Mouse (Mus musculus) macrophage (primary cell): ENCODE results near the gene Mgat4a. TPM values are rescaled to one million over a fixed set of nuclear protein-coding genes. Genes with fewer than 3 reads are reported as not detected.
"Not testable (repeated sequence)": the region's sequence is repeated elsewhere in the genome, so short reads cannot be mapped to it uniquely, and the experiment has no call there.

Experiments
- H3K27ac ChIP-seq: fragments of 350-480 bp; formaldehyde crosslinking; 2 replicates; pipeline ENCODE4 v1.9.0; 2021
- H3K36me3 ChIP-seq: fragments of 350-480 bp; formaldehyde crosslinking; 2 replicates; pipeline ENCODE4 v1.9.0; 2021; ENCODE audit errors: inconsistent target
- H3K4me3 ChIP-seq: fragments of 350-480 bp; formaldehyde crosslinking; 2 replicates; pipeline ENCODE4 v1.9.0; 2021; ENCODE audit errors: inconsistent target
- H3K79me2 ChIP-seq: fragments of 350-480 bp; formaldehyde crosslinking; 2 replicates; pipeline ENCODE4 v1.9.0; 2021; ENCODE audit errors: inconsistent target
- WGBS: methylation state at CpG from one replicate; pipeline ENCODE4 v1.1.7; 2026; ENCODE audit warnings: inconsistent platforms; ENCODE audit not compliant: missing documents; 5-methylcytosine and 5-hydroxymethylcytosine counted together
- polyA plus RNA-seq: library from polyadenylated mRNA; stranded (reverse); fragments of 250-400 nt; gene quantifications from 3 replicates; pipeline ENCODE4 v1.2.4, GENCODE M21; 2018; ENCODE audit warnings: inconsistent platforms

The Mgat4a gene
- polyA plus RNA-seq, 1 experiment from 2014 or later: 9.6 TPM

DNA sequence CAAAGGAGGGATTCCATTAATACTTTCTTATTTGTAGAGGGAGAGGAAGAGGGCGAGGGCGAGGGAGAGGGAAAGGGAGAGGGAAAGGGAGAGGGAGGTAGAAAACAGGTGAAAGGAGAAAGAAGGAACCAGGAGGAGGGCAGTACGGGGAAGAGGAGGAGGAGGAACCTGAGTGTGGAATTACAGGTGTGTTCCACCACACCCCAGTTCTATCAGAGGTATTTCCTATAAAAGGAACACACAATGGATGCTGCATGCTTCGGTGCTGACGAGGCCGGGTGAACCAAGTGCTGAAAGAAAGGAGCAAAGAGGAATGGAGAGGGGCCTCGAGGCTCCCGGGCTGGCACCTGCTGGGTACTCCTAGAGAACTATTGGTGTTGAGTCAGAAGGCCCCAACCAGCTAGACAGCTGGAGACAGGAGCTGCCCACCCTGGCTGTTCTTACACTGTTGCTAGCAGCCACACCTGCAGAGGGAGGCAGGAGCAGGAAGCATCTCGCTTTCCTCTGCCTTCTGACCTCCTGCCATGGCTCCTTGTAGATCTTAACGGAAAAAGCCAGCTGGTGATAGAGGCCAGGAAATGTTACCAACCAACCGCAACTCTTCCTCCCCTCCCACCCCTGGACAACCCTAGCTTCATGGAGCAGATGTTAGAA, 5.7 kb upstream of the Mgat4a start:
- 54% methylated on average over 9 of the region's 11 CpGs for WGBS
- no peak overlapping the region for H3K4me3 ChIP-seq
- no peak overlapping the region for H3K27ac ChIP-seq
- H3K36me3 ChIP-seq: no peaks in the 10 kb centered on the region
- H3K79me2 ChIP-seq: no peaks in the 10 kb centered on the region

DNA sequence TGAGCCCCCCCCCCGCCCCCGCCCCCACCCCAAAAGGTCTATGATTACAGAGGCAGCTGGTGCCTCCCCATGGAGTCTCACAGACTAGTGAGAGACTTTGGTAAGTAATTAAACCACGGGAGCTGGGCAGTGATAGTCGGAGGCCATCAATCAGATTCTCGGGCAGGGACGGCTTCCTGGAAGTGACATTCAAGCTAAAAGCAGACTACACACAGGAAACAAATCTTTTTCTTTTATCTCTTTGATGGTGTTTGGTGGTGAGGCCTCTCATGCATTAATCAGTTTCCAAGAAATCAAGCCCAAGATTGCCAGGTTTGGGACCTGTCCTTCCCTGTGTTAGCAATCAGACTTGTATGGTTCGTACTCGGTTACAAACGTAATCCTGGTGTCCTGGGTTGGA, 3.4 kb upstream of the Mgat4a start:
- Histone ChIP-seq H3K4me3 (no peak overlapping the region), H3K36me3 (no peaks in the 10 kb centered on the region), H3K79me2 (peaks cover 10% of the 10 kb centered on the region; the same call in 1 of the 2 replicates), H3K27ac (no peak overlapping the region)
- 78% methylated on average over 9 of the region's 9 CpGs for WGBS

DNA sequence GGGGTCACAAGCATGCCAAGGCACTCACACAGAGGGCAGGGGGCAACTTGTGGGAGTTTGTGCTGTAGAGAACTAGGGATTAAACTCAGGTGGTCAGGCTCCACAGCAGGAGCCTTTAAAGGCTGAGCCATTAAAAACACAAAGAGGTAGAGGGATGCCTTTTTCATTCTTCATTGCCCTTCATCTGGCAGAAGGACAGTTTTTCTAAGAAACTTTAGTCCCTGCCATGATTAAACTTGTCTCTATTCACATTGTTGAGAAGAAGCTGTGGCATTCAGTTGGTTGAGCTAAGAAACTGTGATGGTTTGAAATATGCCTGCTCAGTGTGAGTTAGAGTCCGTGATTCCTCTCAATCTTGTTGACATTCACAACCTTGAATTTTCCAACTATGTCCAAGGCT, 2.2 kb upstream of the Mgat4a start:
- no peaks in the 10 kb centered on the region for H3K36me3 ChIP-seq
- peaks cover 14% of the 10 kb centered on the region; the same call in 1 of the 2 replicates for H3K79me2 ChIP-seq
- H3K4me3 ChIP-seq: no peak overlapping the region
- H3K27ac ChIP-seq: no peak overlapping the region
- WGBS: 89% methylated on average over 1 of the region's 1 CpGs

DNA sequence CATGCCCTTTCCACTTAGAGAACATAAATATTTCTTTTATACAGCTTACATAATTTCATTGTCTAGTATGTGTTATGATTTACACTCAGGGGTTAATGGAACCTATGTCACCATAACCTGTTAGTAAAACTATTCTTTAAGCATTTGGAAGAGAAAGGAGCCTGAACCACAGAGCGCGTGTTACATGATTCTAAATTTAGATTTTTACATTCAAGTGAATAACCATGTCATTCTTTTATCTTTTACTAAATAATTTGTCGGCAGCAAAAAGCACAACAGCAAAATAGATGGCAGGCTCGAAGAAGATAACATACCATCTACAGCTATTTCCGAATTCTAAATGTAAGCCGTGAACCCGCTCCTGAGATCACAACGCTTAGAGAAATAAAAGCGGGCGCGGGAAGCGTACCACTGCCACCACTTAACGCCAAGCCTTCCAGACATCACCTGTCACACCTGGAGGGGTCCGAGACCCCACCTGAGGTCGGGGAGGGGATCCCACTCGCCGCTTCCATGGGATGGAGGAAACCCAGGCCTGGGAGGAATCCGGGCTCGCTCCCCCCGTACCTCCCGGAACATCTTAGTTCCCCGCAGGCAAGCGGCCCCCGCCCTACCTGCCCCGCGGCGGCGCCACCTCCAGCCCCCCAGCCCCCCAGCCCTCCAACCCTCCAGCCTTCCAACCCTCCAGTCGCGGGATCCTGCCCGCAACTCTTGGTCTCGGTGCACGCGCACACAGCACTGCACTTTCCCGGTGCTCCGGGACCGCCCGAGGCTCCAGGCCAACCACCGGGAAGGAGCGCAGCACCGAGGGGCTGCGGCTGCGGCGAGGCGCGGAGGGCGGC, 627 bp downstream of the Mgat4a start:
- 6% methylated on average over 32 of the region's 47 CpGs for WGBS

DNA sequence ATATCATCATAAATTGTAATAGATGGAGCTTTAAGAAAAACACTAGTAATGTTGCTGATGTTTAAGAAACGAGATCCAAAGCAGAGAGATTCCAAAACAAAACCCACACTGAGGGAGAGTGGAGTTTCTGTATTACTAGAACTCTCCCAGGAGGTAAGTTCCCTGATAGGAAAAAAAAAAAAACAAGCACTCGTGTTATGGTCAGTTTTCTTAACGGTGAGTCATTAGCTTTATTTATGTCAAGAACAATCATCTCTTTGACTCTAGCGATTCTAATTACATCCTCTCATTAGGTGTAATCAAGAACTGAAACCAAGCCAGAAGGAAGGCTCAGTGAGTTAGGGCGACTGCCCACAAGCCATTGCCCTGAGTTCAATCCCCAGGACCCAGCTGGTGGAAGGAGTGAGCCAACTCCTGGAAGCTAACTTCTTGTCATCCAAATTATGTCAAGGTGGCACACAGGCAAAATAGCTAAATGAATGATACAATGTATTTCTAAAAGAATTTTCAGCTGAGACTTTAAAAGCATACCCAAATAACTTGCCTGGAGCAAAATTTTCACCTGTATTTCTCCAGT, 6.2 kb downstream of the Mgat4a start:
- no peak overlapping the region for H3K27ac ChIP-seq
- peaks cover 58% of the 10 kb centered on the region; the same call in 1 of the 2 replicates for H3K79me2 ChIP-seq
- H3K4me3 ChIP-seq: no peak overlapping the region
- 18% methylated on average over 5 of the region's 5 CpGs for WGBS
- H3K36me3 ChIP-seq: no peaks in the 10 kb centered on the region

More for the DNA sequence above, 627 bp downstream of the Mgat4a start:
- Histone ChIP-seq H3K4me3 (peak overlapping the region; percentile 33), H3K36me3 (no peaks in the 10 kb centered on the region), H3K27ac (no peak overlapping the region), H3K79me2 (peaks cover 28% of the 10 kb centered on the region; the same call in 1 of the 2 replicates)

DNA sequence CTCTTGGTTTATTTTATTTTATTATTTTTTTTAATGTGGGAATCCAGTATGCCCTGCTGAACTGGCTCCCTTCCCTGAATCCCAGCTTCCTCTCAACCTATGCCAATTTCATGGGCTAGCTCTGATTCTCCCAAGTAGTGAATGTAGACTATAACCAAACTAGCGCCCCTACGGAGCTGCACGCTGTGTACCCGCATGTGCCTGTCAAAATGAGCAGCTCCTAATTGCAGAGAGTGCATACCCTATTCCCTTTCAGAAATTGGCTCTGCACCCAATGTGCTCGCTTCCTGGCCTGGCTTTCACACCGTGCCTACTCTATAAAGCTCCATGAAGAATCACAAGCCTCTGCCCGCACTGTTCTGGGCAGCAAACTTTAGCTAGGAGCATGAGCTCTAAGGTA, 7.6 kb downstream of the Mgat4a start:
- 91% methylated on average over 7 of the region's 7 CpGs for WGBS
- peaks cover 63% of the 10 kb centered on the region; the same call in 1 of the 2 replicates for H3K79me2 ChIP-seq
- H3K4me3 ChIP-seq: no peak overlapping the region
- H3K27ac ChIP-seq: no peak overlapping the region
- H3K36me3 ChIP-seq: no peaks in the 10 kb centered on the region

DNA sequence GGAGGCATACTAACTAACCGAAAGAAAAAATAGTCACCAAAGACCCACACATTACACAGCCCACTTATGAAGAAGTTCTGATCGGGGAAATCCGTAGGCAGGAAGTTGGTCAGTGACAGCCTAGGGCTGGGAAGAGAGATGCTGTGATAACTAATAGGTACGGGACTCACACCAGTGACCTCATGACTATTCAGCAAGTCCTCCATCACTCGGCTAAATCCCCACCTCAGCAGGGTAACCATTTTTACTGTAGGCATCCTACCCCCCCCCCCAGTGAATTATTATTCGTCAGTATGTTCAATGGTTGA, 8.3 kb downstream of the Mgat4a start:
- no peak overlapping the region for H3K4me3 ChIP-seq
- H3K79me2 ChIP-seq: peaks cover 60% of the 10 kb centered on the region; the same call in 1 of the 2 replicates
- no peak overlapping the region for H3K27ac ChIP-seq
- 90% methylated on average over 6 of the region's 6 CpGs for WGBS
- no peaks in the 10 kb centered on the region for H3K36me3 ChIP-seq

DNA sequence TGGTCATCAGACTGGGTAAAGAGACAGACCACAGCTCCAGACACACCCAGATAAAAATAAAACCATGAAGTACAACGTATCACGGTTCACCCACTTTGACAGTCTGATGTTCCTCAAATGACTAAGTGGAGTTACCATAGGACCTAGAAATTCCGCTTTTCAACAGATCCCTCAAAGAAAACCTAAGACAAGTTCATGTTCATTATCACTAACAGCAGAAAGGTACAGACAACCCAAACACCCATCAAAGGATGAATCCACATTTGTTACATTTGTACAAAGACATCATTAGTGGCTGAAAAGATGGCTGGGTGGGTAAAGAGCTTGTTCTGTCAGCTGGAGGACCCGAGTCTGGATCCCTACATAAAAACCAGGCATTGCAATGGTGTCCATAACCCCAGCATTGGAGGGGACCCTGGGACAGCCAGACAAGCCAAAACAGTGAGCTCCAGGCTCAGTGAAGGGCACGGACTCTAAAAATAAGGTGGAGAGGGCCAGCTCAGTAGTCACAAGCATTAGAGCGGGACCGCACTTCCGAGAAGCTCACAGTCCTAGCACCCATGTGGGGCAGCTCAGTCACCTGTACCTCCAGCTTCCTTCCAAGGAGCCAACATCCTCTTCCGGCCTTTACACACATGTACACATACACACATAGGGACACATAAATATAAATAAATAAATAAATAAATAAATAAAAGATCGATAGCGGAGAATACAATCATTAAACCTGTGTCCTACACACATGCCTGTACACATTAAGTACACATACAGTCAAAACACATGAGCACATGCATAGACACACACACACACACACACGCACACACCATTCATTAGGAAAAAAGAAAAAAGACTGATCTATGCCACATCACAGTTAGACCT, 8.9 kb downstream of the Mgat4a start:
- no peak overlapping the region for H3K27ac ChIP-seq
- WGBS: 85% methylated on average over 12 of the region's 12 CpGs
- H3K79me2 ChIP-seq: peaks cover 54% of the 10 kb centered on the region; the same call in 1 of the 2 replicates
- H3K36me3 ChIP-seq: no peaks in the 10 kb centered on the region
- H3K4me3 ChIP-seq: no peak overlapping the region

DNA sequence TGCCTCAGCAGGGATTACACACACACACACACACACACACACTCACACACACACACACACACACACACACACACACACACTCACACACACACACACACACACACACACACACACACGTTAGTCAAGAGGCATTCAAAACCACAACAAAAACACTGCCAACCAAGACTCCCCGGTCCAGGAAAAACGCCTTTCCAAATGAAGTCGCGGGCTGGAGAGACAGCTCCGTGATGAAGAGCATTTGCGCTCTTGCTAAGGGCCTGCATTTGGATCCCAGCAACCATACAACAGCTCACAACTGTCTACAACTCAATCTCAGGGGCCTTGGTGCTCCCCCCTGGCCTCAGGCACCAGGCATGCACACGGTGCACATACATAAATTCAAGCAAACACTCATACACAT, 10.8 kb downstream of the Mgat4a start:
- Histone ChIP-seq H3K27ac (no peak overlapping the region), H3K79me2 (peaks cover 49% of the 10 kb centered on the region; the same call in 1 of the 2 replicates), H3K4me3 (no peak overlapping the region), H3K36me3 (no peaks in the 10 kb centered on the region)
- 78% methylated on average over 7 of the region's 8 CpGs for WGBS

DNA sequence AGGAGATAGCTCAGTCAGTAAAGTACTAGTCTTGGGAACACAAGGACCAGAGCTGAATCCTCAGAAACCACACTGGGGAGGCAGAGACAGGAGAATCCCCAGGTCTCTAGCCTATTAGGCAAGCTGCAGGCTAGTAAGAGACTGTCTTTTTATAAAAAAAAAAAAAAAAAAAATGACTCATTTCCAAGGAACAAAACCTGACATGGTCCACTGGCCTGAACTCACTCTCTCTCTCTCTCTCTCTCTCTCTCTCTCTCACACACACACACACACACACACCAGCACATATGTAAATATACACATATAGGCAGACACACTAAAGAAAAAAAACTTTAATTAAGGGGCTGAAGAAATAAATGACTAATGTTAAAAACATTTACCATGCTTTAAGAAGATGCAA, 14.6 kb downstream of the Mgat4a start:
- H3K4me3 ChIP-seq: no peak overlapping the region
- peaks cover 25% of the 10 kb centered on the region; the same call in 1 of the 2 replicates for H3K79me2 ChIP-seq
- H3K27ac ChIP-seq: no peak overlapping the region
- no peaks in the 10 kb centered on the region for H3K36me3 ChIP-seq

DNA sequence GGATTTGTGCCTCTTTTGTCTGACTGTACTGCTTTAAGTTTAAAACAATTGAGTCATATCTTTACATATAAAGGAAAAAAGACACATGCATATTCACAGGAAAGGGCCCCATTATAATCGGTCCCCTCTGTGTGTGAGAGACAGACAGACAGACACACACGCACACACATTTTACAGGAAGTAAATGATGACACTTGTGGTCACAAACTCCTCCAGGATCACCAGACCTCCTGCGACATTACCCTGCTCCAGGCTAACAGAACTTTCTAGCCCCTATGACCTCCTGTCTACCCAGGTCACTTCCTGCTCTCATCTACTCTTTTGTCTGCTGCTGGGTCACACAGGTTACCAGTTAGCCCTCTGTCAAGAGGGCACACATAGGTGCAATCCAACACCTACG, 16.1 kb downstream of the Mgat4a start:
- Histone ChIP-seq H3K36me3 (no peaks in the 10 kb centered on the region), H3K4me3 (no peak overlapping the region), H3K27ac (no peak overlapping the region), H3K79me2 (peaks cover 13% of the 10 kb centered on the region; the same call in 1 of the 2 replicates)
- 54% methylated on average over 3 of the region's 4 CpGs for WGBS

DNA sequence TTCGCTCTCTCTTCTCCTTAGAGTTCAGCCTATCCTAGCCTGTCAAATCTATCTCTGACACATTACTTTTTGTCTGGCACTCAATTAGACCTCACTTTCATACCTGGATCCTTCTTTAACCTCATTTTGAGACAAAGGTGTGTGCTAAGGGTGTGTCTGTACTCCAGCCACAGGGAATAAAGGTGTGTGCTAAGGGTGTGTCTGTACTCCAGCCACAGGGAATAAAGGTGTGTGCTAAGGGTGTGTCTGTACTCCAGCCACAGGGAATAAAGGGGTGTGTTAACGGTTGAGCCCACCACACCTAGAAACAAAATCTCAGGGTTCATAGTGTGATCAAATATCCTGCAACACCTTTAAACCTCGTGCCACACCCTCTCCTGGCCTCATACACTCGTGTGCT, 16.7 kb downstream of the Mgat4a start:
- WGBS: 86% methylated on average over 3 of the region's 4 CpGs
- H3K79me2 ChIP-seq, H3K4me3 ChIP-seq, H3K36me3 ChIP-seq, H3K27ac ChIP-seq: not testable (repeated sequence)

DNA sequence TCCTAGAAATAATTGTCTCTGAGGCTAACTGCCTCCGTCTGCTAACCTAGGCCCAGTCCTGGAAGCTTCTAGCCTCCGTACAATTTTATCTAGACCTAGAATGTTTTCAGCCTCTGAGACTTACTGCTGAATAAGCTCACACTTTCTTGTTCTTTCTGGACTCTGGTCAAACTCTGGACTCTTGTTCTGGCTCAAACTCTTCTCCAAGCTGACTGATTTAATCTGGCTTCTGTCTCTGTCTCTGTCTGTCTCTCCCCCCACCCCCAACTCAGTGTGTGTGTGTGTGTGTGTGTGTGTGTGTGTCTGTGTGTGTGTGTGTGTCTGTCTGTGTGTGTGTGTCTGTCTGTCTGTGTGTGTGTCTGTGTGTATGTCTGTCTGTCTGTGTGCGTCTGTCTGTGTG, 17.3 kb downstream of the Mgat4a start:
- not testable (repeated sequence) for H3K79me2 ChIP-seq, H3K36me3 ChIP-seq, H3K27ac ChIP-seq, H3K4me3 ChIP-seq
- WGBS: 100% methylated on average over 3 of the region's 3 CpGs

DNA sequence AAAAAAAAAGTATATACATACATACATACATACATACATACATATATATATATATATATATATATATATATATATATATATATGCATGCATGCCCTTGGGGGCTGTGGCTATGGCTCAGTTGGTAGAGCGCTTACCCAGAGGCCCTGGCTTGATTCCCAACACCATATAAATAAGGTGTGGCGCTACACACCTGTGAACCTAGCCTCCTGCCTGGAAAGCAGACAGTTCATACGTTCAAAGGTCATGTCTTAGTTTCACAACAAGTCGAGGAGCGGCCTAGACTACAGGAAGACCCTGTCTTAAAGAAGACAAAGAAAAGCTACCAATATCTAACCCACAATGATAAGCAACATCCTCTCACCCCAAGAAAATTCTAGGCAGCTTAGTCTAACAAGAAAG, 18.7 kb downstream of the Mgat4a start:
- H3K36me3 ChIP-seq: no peaks in the 10 kb centered on the region
- peaks cover 7% of the 10 kb centered on the region; the same call in 1 of the 2 replicates for H3K79me2 ChIP-seq
- 69% methylated on average over 4 of the region's 5 CpGs for WGBS
- H3K4me3 ChIP-seq: no peak overlapping the region
- no peak overlapping the region for H3K27ac ChIP-seq
